Mouse (Mus musculus) liver (tissue): ENCODE results near the gene Zfp715.
A peak's percentile ranks its signal among the peaks of the same experiment; 100 is the strongest.
"Not testable (repeated sequence)": the region's sequence is repeated elsewhere in the genome, so short reads cannot be mapped to it uniquely, and the experiment has no call there.

ENCODE experiments used
- DNase-seq: peaks from one replicate; pipeline ENCODE4 v3.0.0-alpha.2; 2020; ENCODE audit warnings: mixed read lengths

The Zfp715 gene

DNA sequence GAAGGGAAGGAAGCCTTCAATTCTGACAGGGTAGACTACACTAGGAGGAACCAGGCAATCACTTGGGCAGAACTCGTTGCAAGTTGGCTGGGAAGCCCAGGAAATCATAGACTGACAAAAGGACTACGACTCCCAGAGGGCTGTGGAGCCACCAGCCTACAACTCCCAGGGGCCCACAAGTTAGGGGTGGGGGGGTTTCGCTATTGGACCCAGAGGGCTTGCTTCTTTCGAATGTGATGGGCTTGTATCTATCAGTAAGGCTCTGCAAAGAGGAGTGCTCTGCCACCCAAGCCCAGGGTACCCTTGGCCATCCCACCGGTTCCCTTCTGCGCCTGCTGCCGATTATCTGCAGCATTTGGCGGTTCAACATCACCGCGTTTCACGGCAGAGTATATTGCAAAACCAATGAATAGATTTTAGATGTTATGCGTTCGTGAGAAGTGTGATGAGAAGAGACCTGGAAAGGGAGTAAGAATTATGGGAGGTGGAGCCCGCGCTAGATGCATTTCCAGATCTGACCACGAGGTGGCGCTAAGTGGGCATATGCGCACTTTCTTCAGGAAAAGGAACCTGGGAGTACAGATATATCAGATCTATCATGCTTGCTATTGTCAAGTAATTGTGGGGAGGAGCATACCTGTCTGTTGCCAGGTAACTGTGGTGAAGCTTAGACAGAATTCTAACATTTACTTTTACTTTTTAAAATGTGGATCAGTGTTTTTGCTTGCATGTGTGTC lies 30.1 kb downstream of the Zfp715 start:
- peak; percentile 67 for DNase-seq

DNA sequence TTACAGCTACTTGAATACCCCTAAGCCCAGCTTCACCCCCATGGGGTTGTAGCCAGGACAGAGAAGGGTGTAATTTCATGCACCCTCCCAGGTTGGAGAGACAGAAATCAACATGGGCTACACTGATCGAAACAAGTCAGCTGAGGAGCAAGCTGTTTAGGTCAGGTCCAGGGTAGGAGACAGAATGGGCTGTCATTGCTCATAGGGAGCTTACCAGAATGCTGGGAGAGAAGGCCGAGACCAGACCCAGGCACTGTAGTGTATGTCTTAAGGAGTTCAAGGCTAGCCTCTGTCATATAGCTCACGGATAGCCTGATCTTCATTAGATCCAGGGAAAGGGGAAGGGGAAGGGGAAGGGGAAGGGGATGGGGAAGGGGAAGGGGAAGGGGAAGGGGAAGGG lies 30.6 kb downstream of the Zfp715 start:
- no peak for DNase-seq

DNA sequence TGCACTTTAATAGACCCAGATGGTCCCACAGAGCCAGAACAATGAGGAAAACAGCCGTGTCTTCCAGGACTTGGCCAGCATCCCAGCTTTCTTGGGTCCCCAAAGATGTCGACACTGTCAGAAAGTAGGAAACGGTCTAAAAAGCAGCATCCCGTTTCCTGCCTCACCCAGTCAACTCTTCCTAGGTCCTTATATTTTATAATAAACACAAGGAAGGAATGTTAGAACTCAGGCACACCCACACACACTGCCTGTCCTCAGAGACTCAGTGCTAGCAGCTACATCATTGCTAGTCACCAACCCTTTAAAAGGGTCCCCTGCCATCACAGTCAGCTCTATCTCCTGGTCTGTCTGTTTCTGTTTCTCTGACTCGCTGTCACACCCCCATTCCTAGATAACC lies 35.7 kb downstream of the Zfp715 start:
- no peak for DNase-seq

DNA sequence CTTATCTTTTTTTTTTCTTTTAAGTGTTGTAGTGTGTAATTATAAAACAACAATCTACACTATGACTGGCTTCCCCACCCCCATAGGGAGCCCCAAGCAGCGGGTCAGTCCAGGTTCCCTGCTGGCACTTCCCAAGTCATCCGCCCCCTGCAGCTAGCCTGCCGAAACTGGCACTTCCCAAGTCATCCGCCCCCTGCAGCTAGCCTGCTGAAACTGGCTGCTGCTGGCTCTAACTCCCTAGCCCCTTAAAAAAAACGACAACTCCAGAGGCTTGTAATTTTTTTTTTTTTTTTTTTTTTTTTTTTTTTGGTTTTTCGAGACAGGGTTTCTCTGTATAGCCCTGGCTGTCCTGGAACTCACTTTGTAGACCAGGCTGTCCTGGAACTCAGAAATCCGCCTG lies 36.9 kb downstream of the Zfp715 start:
- DNase-seq, result not testable (repeated sequence)

DNA sequence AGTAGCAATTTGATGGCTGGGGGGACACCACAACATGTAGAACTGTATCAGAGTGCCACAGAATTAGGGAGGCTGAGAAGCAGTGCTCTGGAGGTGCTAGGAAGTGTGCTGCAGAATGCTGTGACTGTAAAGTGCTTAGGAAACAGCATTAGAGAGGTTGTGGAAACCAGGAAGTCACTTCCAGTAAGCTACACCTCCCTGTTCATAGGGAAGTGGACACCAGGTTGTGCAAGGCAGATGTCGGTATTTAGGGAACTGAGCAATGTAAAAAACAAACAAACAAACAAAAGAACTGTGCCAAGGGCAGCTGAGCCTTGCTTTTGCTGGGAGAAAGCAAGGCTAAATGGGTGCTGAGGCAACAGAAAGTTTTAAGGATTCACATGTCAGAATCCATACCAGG lies 39.6 kb downstream of the Zfp715 start:
- DNase-seq, result no peak

DNA sequence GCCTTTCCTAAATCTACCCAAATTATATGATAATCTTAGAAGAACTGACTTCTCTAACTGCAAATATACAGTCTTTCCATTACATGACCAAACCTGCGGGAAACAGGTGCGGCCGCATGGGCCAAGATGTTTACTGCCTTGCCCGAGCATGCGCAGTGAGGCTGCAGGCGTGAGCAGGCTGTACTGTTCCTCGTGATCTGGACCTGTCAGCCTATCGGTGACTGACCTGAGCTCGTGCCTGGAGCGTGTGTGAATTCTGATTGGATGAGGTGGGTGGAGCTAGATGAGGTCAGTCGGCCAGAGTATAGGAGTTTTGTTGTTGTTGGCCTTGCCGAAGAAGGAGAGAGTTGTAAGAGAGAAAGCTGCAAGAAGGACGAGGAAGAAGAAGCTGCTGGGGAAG lies 45.7 kb downstream of the Zfp715 start:
- not testable (repeated sequence) for DNase-seq

DNA sequence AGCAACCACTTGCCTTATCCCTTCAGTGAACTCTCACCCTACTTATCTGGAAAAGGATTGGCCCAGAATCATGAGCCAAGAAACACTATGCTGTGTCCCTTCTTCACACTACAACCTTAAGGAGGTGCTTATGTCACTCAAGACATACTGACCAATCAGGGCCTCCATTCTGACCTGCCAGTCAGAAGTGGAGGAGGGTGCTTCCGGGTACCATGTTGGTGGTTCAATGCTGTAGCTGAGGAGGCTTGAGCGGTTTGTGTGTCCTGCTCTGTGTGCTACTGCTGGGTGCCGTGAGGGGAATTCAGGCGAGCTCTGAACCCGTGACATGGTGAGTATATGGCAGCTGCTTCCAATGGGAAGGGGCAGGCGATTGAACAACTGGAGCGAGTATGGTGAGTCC lies 59.6 kb downstream of the Zfp715 start:
- DNase-seq, result no peak

DNA sequence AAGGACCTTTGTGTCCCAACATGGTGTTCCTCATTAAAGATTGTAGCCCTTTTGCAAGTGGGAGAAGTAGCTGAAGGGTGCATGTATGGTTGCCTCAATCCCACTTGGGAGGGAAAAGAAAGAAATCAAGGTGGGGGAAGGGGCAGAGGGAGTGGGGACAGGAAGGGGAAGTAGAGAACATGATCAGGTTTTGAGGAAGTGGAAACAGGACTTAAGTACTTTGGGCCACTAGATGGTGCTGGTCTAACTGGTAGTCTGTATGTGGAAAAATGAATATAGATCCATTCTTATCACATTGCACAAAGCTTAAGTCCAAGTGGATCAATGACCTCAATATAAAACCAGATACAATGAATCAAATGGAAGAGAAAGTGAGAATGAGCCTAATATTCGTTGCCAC lies 62.4 kb downstream of the Zfp715 start:
- DNase-seq, result not testable (repeated sequence)
